Mouse (Mus musculus): ENCODE measurements around the gene Tns1.
A peak's percentile ranks its signal among the peaks of the same experiment; 100 is the strongest.

- no peak for TF ChIP-seq POLR2A (IDR thresholded peaks at IDR 0.05; ENCODE audit: insufficient read depth, low read depth, low read length)
- peak; percentile 93 for TF ChIP-seq CTCF (IDR thresholded peaks at IDR 0.05)
- TF ChIP-seq EP300 (IDR thresholded peaks at IDR 0.05; ENCODE audit: insufficient read depth, low read depth, low read length), result peak; percentile 70; the same call in 1 of the 2 replicates
Measured at GRCm38 (mm10) chr1:74124991-74125552, 823 bp upstream of the Tns1 start, which contains the start of gene Rufy4.

Measured in heart, adult 2 months (tissue).